Mouse (Mus musculus) T-helper 2 cell (primary cell): ENCODE measurements around the gene Kif5c.

Experiments used
- in situ Hi-C: fragments of 300-600 bp; cut with MboI, MseI; formaldehyde crosslinking; loops from one replicate; pipeline ENCODE4 v1.15.1; 2025; ENCODE audit warnings: high pct_unique_total_duplicates

The Kif5c gene

DNA sequence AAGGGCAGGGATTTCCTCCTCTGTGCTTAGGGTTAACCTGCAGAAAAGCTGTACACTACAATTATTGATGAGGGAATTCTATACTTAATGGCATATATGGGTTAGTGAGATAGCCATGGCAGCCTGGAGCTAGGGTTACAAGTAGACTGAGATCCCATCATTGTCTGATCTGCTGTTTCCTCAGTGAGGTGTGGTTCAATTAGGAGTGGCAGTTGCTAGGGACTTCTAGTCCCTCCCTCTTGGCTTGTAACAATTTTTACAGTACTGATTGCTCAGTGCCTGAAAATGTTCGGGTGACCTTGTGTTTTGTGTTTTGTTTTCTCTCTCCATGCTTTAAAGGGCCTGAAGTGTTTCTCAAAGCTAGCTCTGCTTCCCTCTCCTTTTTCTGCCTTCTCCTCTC lies 2.1 kb downstream of the Kif5c start:
- in situ Hi-C loops = no loop called here

DNA sequence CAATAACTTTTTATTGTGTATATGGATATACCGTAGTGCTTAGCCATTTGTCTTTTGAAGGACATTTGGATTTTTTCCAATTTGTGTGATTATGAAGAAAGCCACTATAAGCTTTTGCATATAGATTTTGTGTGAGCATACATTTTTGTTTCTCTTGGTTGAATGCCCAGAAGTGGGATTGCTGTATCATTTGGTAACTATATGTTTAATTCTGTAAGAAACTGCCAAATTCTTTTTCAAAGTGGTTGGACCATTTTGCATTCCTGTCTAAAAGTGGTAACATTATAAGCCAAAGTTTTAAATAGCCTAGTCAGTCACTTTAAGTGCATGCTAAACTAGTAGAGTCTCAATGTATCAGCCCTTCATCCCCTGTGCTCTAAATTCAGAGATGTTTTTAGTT lies 6.5 kb downstream of the Kif5c start:
- in situ Hi-C loops = no loop called here

- in situ Hi-C loops = no loop called here
These were observed 8.5 kb downstream of the Kif5c start for GRCm38 (mm10) chr2:49627611-49628010.

DNA sequence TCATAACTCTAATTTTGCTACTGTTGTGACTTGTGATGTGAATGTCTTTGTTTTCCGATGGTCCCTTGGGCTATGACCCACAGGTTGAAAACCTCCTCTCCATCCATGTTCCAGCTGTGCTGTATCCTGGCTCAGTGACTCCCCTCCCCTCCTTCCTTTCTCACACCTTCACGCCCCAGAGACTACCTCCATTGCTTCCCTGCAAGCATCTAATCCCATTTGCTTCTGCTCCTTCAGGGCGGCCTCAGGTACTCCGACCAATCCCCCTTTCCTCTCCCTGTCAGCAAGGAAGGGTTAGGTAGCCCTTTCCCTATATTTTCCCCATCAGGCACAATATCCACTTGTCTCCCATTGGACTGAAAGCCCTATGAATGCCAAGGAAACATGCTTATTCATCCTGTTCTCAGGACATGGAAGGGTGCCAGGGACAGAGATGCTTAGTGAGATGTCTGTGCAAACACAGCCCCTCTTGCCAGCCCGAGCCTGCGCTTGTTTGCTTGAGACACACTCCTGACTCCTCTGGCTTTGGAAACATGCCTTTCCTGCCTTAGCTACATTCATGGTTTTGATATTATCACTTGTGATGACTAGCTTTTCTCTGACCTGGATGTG lies 9.1 kb downstream of the Kif5c start:
- in situ Hi-C loops = no loop called here

DNA sequence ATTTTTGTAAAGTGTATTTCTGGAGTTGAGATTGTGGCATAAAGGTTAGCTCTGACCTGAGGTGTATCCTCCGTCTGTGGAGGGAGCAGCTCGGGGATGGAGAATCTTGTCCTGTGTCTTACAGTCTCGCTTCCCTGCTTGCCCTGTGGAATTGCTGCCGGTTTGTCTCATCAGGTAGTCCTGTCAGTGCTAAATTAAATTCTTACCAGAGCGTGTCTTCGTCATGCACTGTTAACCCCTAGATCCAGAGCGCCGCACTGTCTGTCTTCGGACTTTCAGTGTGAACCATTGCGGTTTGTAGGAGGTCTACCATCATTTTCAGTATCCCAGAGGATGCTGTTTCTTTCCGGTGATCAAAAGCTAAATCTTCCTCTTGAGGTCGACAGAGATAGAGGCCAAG lies 10.1 kb downstream of the Kif5c start:
- in situ Hi-C loops = no loop called here

- in situ Hi-C loops = no loop called here
These were observed 11.5 kb downstream of the Kif5c start for GRCm38 (mm10) chr2:49630636-49631035.

- in situ Hi-C loops = no loop called here
These were observed 14.1 kb downstream of the Kif5c start for GRCm38 (mm10) chr2:49633231-49633630.

DNA sequence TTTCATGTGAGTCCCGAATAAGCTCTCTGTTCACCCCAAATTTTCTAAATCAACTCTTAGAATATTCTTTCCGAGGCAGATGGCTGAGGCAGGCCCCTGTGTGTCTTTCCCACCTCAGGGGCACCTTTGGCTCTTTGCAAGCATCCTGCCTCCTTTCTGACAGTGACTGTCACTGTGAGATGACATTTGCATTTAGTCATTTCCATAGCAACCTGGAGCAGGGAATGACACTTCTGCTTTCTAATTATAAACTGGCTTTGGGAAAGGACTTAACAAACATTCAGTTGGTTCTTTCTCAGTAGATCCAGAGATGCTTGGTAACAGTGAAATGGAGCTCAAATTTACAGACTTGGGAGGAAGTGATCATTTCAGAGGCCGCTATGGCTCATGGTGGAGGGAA lies 23.7 kb downstream of the Kif5c start:
- in situ Hi-C loops = loop anchor here (5.0 kb wide), 1 partner anchor 80 kb away; no protein-coding TSS in a partner anchor

- in situ Hi-C loops = loop anchor here (5.0 kb wide), 1 partner anchor 81 kb away; no protein-coding TSS in a partner anchor
These were observed 24.7 kb downstream of the Kif5c start for GRCm38 (mm10) chr2:49643756-49644155.

DNA sequence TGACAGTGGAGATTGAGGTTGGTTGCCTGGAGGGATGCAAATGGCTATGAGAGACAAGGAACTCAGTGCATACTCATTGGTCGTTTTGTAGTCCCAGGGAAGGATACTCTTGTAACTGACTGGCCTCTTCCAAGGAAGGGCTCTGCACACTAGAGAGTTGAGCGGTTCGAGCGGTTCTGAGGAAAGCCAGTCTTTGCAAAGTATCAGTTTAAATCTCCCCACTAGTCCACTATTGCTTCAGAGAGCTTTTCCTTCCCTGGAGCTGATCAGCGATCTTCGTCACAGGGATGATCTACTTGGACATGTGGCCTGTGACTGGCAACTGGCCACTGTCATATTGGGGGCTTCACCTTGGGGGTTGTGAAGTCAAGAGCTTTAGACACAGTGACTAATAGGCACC lies 28.5 kb downstream of the Kif5c start:
- in situ Hi-C loops = no loop called here

- in situ Hi-C loops = no loop called here
These were observed 29.2 kb downstream of the Kif5c start for GRCm38 (mm10) chr2:49648344-49648743.

- in situ Hi-C loops = no loop called here
These were observed 29.7 kb downstream of the Kif5c start for GRCm38 (mm10) chr2:49648806-49649205.

- in situ Hi-C loops = no loop called here
These were observed 30.1 kb downstream of the Kif5c start for GRCm38 (mm10) chr2:49649211-49649610.

- in situ Hi-C loops = no loop called here
These were observed 32.6 kb downstream of the Kif5c start for GRCm38 (mm10) chr2:49651737-49652136.

DNA sequence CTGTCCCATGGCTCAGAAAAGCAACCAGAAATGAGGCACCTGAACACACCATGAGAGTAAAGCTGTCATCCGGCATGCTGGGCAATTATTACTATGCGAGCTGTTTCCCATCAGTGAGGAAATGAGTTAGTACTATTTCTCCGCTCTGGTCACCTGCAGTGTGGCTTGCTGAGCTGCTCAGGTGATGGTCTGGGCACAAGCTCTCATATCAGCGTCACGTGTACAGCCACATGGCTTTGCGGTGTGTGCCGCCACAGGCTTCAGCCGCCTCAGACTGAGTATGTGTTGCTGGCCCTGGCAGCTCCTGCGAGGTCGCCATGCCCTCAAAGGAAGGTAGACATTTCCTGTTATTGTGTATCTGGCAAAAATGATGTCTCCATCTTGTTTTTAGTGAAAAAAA lies 35.5 kb downstream of the Kif5c start:
- in situ Hi-C loops = no loop called here

DNA sequence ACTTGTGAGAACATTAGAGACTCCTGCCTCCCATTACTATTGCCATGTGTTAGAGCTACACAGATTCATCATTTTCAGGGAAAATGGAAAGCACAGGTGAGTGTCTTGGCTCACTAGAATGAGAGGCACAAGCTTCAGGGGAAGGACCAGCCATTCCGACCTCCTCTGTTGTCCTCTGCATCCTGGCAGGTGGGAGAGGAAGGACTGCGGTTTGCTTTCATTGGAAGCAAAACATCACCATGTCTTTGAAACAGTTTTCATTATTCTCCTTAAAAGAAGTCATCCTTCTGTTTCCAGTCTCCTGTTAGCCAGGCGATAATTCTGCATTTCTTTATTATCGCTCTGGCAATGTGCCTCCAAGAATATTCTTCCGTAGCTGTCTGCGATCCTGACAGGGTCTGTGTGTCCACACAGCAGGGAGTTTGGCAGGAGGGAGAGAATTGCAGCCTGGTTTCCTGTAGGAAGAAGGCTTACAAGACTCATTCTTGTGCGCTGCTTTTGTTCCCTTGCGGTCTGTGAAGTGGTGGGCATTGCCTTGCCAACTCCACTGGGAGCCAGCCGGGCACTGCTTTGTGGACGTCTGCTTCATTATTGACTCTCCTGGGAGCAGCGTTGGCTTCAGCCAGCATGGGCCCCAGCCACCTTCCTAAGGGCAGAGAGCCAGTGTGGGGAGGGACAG lies 36.2 kb downstream of the Kif5c start:
- in situ Hi-C loops = no loop called here

- in situ Hi-C loops = no loop called here
These were observed 36.7 kb downstream of the Kif5c start for GRCm38 (mm10) chr2:49655874-49656195.

DNA sequence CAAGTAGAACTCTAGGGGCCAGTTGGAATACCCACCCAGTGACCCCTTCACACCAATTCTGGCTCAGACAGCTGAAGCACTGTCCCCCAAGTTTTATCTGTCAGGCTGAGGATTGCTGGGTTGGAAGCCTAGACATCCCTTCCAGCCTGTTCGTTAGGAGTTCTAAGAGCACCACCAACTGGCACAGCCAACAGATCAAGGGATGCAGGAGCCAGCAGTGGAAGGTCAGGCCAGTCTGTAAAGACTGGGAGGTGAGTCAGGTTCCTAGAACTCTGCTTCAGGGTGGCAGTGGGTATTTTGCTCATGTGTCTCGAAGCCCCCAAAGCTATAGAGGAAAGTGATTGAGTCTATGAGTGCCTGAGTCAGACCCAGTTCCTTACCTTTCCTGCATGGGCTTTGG lies 37.9 kb downstream of the Kif5c start:
- in situ Hi-C loops = no loop called here

GRCm38 (mm10) chr2:49657666-49658065 lies 38.6 kb downstream of the Kif5c start:
- in situ Hi-C loops = no loop called here

GRCm38 (mm10) chr2:49658988-49659387 lies 39.9 kb downstream of the Kif5c start:
- in situ Hi-C loops = no loop called here

DNA sequence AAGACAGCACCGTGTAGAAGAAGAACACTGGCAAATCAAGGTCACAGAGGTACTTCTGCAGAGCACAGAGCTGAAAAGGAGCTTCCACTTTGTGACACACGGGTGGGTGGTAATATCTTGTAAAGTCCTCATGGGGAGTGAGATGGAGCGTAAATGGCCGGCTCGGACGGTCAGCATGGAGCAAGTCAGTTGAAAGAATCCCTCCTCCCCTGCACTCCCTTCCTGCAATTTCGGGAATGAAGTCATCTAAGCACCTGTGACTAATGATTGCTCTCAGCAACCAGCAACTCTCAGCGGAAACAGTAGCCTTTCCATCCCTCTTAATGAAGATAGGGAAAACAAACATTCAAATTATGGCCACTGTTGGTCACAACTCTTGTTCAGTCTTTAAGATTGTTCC lies 40.9 kb downstream of the Kif5c start:
- in situ Hi-C loops = no loop called here

GRCm38 (mm10) chr2:49660375-49660923 lies 41.4 kb downstream of the Kif5c start:
- in situ Hi-C loops = no loop called here

GRCm38 (mm10) chr2:49661348-49661747 lies 42.2 kb downstream of the Kif5c start:
- in situ Hi-C loops = no loop called here
